Mouse (Mus musculus) forelimb bud, embryonic 11.5 days (tissue): ENCODE measurements around the gene Gtf3c1.

Experiments
- DNase-seq: peaks from one replicate; pipeline ENCODE4 v3.0.0-alpha.2; 2012; ENCODE audit warnings: low read depth, low spot score

Gene Gtf3c1

DNA sequence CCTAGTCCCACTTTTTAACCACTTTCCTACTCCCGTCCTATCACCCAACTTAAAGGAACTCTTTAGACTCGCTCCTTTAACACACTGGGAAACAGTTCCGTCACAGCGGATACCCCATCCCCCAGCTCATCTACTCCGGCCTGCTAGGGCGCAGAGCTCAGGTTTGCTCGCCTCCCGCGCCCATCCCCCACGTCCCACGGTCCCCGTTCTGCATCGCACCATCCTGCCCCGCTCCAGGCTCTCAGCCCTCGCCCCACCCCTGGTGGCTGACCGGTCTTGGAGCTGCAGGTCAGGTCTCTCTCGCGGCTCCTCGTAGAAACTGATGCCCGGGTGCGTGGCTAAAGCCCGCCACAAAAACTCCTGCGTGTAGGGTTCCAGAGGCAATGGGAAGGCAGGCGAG is 394 bp downstream of the Gtf3c1 start:
- DNase-seq = peak; percentile 66

- DNase-seq = no peak
Measured at GRCm38 (mm10) chr7:125702791-125703190, 4.8 kb downstream of the Gtf3c1 start.

- peak; percentile 8 for DNase-seq
Measured at GRCm38 (mm10) chr7:125694056-125694455, 13.5 kb downstream of the Gtf3c1 start.

GRCm38 (mm10) chr7:125690516-125690915 is 17.1 kb downstream of the Gtf3c1 start:
- DNase-seq = no peak

- no peak for DNase-seq
Measured at GRCm38 (mm10) chr7:125679936-125680335, 27.6 kb downstream of the Gtf3c1 start.

DNA sequence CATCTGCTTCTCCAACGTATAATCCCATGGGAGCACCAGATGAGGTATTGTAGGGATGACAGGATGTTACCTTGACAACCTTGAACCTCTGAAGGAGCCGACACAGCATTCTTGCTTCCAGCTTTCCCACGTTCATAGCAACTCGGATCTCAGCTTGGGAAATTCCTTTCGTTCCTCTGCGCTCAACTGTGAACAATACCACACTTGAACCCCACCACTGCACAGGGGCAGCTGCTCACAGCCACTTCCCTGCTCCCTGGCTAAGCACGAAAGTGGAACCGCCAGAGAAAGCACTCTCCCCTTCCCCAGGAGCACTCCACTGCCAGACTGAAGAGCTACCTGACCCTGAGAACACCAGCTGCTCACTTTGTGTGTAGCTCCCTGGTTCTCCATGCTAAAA is 28.8 kb downstream of the Gtf3c1 start:
- DNase-seq = no peak

DNA sequence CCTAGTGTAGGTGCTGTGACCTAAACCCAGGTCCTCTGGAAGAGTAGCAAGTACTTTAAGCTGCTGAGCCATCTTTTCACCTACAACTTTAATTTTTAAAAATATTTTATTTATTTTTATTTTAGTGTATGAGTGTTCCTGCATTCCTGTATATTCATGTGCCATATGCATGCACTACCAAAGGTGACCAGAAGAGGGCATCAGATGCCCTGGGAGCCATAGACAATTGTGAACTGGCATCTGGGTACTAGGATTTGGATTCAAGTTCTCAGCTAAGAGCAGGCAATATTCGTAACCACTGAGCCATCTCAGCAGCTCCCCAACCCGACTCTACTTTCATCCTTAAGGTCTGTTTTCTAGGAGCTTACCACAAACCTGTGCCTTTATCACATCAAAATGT is 32.7 kb downstream of the Gtf3c1 start:
- peak; percentile 56 for DNase-seq

DNA sequence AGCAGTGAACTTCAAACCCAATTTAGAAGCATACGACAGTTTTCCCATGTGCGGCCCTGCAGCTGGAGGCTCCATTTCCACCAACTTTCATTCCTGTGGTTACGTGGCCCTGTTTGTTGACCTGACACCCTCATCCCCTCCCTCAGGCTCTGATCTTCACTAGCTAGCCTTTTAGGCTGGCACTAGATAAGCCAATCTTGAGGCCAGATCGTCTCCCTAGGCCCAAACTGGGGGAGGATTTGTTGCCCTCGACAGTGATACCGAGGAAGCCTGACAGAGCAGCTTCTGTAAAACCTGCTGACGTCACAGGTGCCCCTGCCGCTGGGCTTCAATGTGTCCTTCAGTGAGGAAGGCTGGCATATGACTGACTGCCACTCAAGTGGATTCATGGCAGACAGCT is 36.2 kb downstream of the Gtf3c1 start:
- DNase-seq = no peak

DNA sequence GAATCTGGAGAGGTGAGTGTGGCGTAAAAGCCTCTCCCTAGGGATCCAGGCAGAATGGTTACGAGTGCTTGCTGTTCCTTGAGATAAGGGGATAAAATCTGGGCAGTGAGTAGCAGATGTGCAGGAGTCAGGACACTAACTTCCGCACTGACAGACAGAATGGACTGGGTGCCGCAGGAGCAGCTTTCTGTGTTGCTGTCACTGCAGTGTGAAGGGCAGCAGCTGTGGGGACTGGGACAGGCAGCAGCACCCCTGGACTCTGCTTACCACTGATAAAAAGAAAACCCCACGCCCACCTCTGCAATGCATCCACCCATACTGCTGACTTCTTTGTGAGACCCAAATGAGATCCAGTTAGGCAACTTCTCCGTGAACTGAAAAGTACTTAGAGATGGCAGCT is 36.7 kb downstream of the Gtf3c1 start:
- no peak for DNase-seq

- no peak for DNase-seq
Measured at GRCm38 (mm10) chr7:125663654-125664053, 43.9 kb downstream of the Gtf3c1 start.

- no peak for DNase-seq
Measured at GRCm38 (mm10) chr7:125657511-125657910, 50.1 kb downstream of the Gtf3c1 start.

DNA sequence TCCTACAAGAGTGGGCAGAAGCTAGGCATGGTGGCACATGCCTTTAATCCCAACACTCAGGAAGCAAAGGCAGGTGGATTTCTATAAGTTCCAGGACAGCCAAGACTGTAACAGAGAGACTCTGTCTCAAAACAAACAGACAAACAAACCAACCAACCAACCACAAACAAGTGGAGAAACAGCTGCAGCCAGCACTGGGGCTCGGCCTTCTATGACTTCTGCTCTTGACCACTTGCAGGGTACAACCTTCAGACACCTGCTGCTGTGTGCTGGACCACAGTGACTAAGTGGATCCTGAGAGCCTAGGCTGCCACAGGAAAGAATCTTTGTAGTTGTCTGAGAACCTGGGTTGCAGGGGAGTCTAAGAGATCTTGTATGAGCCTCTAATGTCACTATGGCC is 58.6 kb downstream of the Gtf3c1 start:
- DNase-seq = no peak

GRCm38 (mm10) chr7:125645413-125645812 is 62.2 kb downstream of the Gtf3c1 start:
- DNase-seq = no peak

GRCm38 (mm10) chr7:125643880-125644279 is 63.7 kb downstream of the Gtf3c1 start:
- no peak for DNase-seq

GRCm38 (mm10) chr7:125638870-125639386 is 68.7 kb downstream of the Gtf3c1 start:
- DNase-seq = peak; percentile 75

DNA sequence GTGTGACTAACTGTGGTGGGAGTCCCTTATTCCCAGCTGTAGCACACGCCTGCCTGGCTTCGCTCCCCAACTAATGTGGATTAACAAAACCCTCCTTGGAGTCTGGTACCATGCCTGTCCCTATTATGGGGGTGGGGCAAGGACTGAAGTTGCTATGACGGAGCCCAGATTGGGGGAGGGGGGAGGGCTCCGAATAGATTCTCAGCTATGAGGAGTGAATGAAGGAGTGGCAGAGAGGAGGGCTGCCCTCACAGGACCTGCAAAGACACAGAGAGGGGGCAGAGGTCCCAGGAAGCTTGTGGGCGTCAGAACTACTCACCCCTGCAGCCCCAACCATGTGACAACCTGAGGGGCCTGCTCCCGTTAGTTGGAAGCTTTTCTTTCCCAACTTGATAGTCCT is 69.2 kb downstream of the Gtf3c1 start:
- DNase-seq = no peak

GRCm38 (mm10) chr7:125637220-125638140 is 70.1 kb downstream of the Gtf3c1 start:
- no peak for DNase-seq

- DNase-seq = no peak
Measured at GRCm38 (mm10) chr7:125630989-125631388, 76.6 kb downstream of the Gtf3c1 start.

DNA sequence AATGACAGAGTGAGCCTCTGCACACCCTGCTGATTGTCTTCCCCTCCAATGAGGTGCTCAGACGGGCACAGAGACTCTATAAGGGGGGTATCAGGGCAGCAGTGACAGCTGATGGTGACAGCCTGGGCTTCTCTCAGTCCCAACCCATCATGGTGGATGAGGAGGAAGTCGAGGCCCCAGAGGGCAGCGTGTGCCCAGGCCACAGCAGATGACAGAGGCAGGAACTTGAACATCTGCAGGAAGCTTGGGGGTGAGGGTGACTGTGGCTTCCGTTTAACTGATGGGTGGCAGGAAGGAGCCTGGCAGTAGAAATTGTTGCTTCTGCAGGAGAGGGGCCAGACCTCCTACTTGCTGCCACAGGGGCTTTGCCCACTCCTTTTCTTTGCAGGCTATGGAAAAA is 77.3 kb downstream of the Gtf3c1 start:
- no peak for DNase-seq

DNA sequence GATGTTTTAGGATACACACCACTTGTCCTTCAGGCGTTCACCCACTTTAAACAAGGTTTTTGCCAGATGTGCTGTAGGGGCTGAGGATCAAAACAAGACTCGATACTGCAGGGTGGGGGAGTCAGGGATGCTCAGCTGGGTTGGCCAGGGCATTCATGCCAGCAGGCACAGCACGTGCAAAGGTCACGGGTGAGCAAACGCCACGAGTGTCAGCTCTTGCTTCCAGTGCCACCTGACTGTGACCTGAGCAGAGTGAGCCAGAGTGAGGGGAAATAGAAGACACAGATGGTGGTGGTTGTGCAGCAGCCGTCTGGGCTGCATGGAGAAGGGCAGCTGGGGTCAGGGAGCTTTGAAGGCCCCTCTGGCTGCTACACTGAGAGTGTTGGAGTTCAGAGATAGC is 81.8 kb downstream of the Gtf3c1 start:
- no peak for DNase-seq

DNA sequence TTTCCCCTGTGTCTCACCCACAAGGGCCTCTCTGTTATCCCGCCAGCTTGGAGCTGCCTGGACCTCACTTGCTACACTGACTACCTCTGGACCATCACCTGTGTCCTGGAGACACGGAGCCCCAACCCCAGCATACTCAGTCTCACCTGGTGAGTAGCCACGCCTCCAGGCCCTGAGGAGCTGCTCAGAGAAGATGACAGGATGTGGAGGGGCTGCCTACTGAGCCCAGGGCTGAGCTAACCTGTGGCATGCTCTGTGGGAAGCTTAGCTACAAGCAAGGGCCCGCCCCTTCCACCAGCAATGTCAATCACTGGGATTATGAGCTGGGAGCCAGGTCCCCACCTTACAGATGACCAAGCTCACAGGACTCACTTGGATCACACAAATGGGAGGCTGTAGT is 82.4 kb downstream of the Gtf3c1 start:
- DNase-seq = no peak

GRCm38 (mm10) chr7:125622741-125623685 is 84.6 kb downstream of the Gtf3c1 start:
- DNase-seq = no peak
